Mouse (Mus musculus): ENCODE measurements around the gene Rab3d. TPM values are rescaled to one million over a fixed set of nuclear protein-coding genes. Genes with fewer than 3 reads are reported as not detected.
"Not testable (repeated sequence)": the region's sequence is repeated elsewhere in the genome, so short reads cannot be mapped to it uniquely, and the experiment has no call there.

Rab3d gene
- total and polyA plus RNA-seq, 2 experiments: 5.6 to 16.6 TPM

DNA sequence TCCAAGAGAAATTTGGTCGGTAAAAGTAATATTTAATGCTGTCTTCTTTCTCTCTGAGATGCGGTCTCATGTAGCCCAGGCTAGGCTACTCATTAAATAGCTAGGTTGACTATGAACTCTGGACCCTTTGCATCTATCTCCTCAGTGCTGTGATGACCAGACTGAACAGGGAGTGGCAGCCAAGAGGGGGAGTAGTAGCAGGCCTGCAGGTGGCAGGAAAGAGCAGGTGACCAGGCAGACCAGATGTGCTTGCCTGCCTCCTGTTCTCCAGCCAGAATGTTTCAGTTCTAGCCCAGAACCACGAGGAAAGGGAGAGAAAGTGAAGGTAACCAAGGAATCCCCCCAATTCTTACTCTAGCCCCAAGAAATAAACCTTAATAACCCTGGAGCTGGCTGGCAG is 28.8 kb downstream of the Rab3d start:
- TF ChIP-seq POLR2A (IDR thresholded peaks at IDR 0.05; ENCODE audit: extremely low read depth, insufficient read depth, low read length): no peak
- peak; percentile 76 for TF ChIP-seq CTCF (IDR thresholded peaks at IDR 0.05; ENCODE audit: low read depth, low read length)
- no peaks in the 10 kb centered on the region for H3K79me2 ChIP-seq (ENCODE audit: control insufficient read depth, insufficient read depth, low read length)
- H3K4me1 ChIP-seq (ENCODE audit: control insufficient read depth, insufficient read depth, low read length): no peaks in the 10 kb centered on the region
- no peak overlapping the region for H3K4me3 ChIP-seq (ENCODE audit: insufficient read depth, low read depth, low read length)
- WGBS: 51% methylated on average over 3 of the region's 3 CpGs
- H3K27ac ChIP-seq (replicated peaks; ENCODE audit: insufficient read depth, low read depth, low read length): no peak overlapping the region
- no peaks in the 10 kb centered on the region; the same call in 1 of the 2 replicates for H3K27me3 ChIP-seq (ENCODE audit: control insufficient read depth, insufficient read depth, low read length)
- no peaks in the 10 kb centered on the region for H3K36me3 ChIP-seq (ENCODE audit: control insufficient read depth, insufficient read depth, low read length)
- H3K9ac ChIP-seq (ENCODE audit: low read depth, low read length): no peak overlapping the region
- DNase-seq (ENCODE audit: extremely low read depth, low read depth, low spot score): peak; percentile 33

- 71% methylated on average over 3 of the region's 3 CpGs for WGBS
- no peaks in the 10 kb centered on the region for H3K79me2 ChIP-seq (ENCODE audit: control insufficient read depth, insufficient read depth, low read length)
- H3K4me3 ChIP-seq (ENCODE audit: insufficient read depth, low read depth, low read length): no peak overlapping the region
- H3K4me1 ChIP-seq (ENCODE audit: control insufficient read depth, insufficient read depth, low read length): no peaks in the 10 kb centered on the region
- no peak for DNase-seq (ENCODE audit: extremely low read depth, low read depth, low spot score)
- H3K27ac ChIP-seq (replicated peaks; ENCODE audit: insufficient read depth, low read depth, low read length): no peak overlapping the region
- H3K9ac ChIP-seq (ENCODE audit: low read depth, low read length): no peak overlapping the region
- no peaks in the 10 kb centered on the region for H3K36me3 ChIP-seq (ENCODE audit: control insufficient read depth, insufficient read depth, low read length)
- TF ChIP-seq POLR2A (IDR thresholded peaks at IDR 0.05; ENCODE audit: extremely low read depth, insufficient read depth, low read length) (no peak), CTCF (IDR thresholded peaks at IDR 0.05; ENCODE audit: low read depth, low read length) (peak; percentile 22; the same call in 1 of the 2 replicates)
- H3K27me3 ChIP-seq (ENCODE audit: control insufficient read depth, insufficient read depth, low read length): no peaks in the 10 kb centered on the region
Observed at GRCm38 (mm10) chr9:21876601-21877000, 41.4 kb downstream of the Rab3d start.

DNA sequence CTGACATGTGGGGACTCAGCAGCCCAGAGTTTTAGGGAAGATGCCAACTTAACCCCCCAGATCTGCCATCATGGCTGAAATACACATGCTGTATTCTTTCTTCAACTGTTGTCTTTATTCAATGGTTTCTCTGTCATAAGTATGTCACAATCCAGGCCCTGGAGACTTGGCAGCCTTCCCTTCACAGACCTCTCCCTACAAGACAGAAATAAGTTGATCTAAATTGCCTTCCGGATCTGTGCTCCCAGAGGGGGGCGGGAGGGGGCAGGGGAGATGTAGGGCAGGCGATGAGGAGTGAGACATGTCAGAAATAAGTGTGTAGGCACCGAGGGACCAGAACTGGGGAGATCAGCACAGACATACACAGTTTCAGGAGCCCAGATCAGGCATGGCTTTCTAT is 45.8 kb downstream of the Rab3d start:
- DNase-seq (ENCODE audit: extremely low read depth, low read depth, low spot score): no peak
- no peak for TF ChIP-seq POLR2A (IDR thresholded peaks at IDR 0.05; ENCODE audit: extremely low read depth, insufficient read depth, low read length)
- H3K4me3 ChIP-seq (ENCODE audit: insufficient read depth, low read depth, low read length): no peak overlapping the region
- no peaks in the 10 kb centered on the region for H3K4me1 ChIP-seq (ENCODE audit: control insufficient read depth, insufficient read depth, low read length)
- no peak overlapping the region for H3K9ac ChIP-seq (ENCODE audit: low read depth, low read length)
- no peaks in the 10 kb centered on the region for H3K36me3 ChIP-seq (ENCODE audit: control insufficient read depth, insufficient read depth, low read length)
- H3K79me2 ChIP-seq (ENCODE audit: control insufficient read depth, insufficient read depth, low read length): no peaks in the 10 kb centered on the region
- 66% methylated on average over 4 of the region's 4 CpGs for WGBS
- H3K27me3 ChIP-seq (ENCODE audit: control insufficient read depth, insufficient read depth, low read length): no peaks in the 10 kb centered on the region
- H3K27ac ChIP-seq (replicated peaks; ENCODE audit: insufficient read depth, low read depth, low read length): no peak overlapping the region

DNA sequence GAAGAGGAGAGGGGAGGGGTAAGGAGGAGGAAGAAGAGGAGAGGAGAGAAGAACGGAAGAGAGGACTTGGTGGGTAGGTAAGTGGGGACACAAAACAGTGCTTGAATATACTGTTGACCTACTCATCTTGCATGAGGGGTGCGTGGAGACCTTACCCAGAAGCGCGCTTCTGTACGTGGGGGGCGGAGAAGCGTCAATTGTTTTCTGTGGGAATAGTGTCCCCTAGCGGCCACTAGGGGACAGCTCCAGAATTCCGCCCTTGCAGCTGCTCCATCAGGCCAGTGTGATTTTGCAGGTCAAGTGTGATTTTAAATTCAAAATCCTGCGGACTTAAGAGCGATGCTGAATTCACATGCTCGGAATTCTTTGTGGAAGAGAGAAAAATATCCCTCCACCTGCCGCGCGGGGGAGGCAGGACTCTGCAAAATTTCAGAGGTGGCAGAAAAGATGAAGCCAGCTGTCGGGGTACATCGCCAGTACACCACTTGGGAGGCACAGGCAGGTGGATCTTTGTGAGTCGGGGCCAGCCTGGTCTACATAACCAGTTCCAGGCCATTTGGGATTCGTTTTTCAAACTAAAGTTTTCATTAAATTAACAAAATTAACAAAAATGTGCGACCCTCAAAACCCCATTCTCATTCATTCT is 47.0 kb downstream of the Rab3d start:
- no peak overlapping the region for H3K9ac ChIP-seq (ENCODE audit: low read depth, low read length)
- WGBS: 21% methylated on average over 20 of the region's 20 CpGs
- H3K4me3 ChIP-seq (ENCODE audit: insufficient read depth, low read depth, low read length): no peak overlapping the region

GRCm38 (mm10) chr9:21869290-21869689 is 48.7 kb downstream of the Rab3d start:
- 58% methylated on average over 7 of the region's 7 CpGs for WGBS
- not testable (repeated sequence) for H3K9ac ChIP-seq (ENCODE audit: low read depth, low read length); H3K4me3 ChIP-seq (ENCODE audit: insufficient read depth, low read depth, low read length); H3K36me3 ChIP-seq (ENCODE audit: control insufficient read depth, insufficient read depth, low read length); H3K27me3 ChIP-seq (ENCODE audit: control insufficient read depth, insufficient read depth, low read length); H3K4me1 ChIP-seq (ENCODE audit: control insufficient read depth, insufficient read depth, low read length); H3K27ac ChIP-seq (replicated peaks; ENCODE audit: insufficient read depth, low read depth, low read length); H3K79me2 ChIP-seq (ENCODE audit: control insufficient read depth, insufficient read depth, low read length)
- DNase-seq (ENCODE audit: extremely low read depth, low read depth, low spot score): peak; percentile 23
- peak; percentile 44; the same call in 1 of the 2 replicates for TF ChIP-seq CTCF (IDR thresholded peaks at IDR 0.05; ENCODE audit: low read depth, low read length)

More for the DNA sequence above, 47.0 kb downstream of the Rab3d start:
- Histone ChIP-seq H3K36me3 (ENCODE audit: control insufficient read depth, insufficient read depth, low read length) (no peaks in the 10 kb centered on the region), H3K4me1 (ENCODE audit: control insufficient read depth, insufficient read depth, low read length) (no peaks in the 10 kb centered on the region), H3K27ac (replicated peaks; ENCODE audit: insufficient read depth, low read depth, low read length) (no peak overlapping the region), H3K79me2 (ENCODE audit: control insufficient read depth, insufficient read depth, low read length) (no peaks in the 10 kb centered on the region), H3K27me3 (ENCODE audit: control insufficient read depth, insufficient read depth, low read length) (no peaks in the 10 kb centered on the region)
- TF ChIP-seq CTCF (IDR thresholded peaks at IDR 0.05; ENCODE audit: low read depth, low read length) (peak; percentile 94), POLR2A (IDR thresholded peaks at IDR 0.05; ENCODE audit: extremely low read depth, insufficient read depth, low read length) (no peak)
- DNase-seq (ENCODE audit: extremely low read depth, low read depth, low spot score): peak; percentile 27

DNA sequence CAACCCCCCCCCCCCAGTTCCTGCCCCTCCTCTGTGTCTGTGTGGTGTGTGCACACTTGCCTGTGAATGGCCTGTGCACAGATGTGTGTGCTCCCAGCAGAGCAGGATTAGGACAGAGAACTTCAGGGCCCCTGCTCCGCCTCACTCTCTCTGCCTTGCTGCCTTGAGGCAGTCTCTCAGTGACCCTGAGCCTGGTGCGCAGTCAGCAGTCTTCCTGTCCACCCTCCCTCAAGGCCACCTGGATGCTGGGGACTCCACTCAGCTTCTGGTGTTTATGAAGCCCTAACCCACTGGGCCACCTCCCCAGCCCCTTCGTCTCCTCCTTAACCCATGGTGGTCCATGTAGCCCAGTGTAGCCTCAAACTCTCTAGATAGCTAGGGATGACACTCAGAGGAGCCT is 50.3 kb downstream of the Rab3d start:
- DNase-seq (ENCODE audit: extremely low read depth, low read depth, low spot score): no peak
- Histone ChIP-seq H3K4me3 (ENCODE audit: insufficient read depth, low read depth, low read length) (no peak overlapping the region), H3K4me1 (ENCODE audit: control insufficient read depth, insufficient read depth, low read length) (0 out of 2 replicates have a peak, but pooled peaks cover 2% of the 10 kb centered on the region), H3K9ac (ENCODE audit: low read depth, low read length) (no peak overlapping the region), H3K27me3 (ENCODE audit: control insufficient read depth, insufficient read depth, low read length) (no peaks in the 10 kb centered on the region), H3K27ac (replicated peaks; ENCODE audit: insufficient read depth, low read depth, low read length) (no peak overlapping the region), H3K36me3 (ENCODE audit: control insufficient read depth, insufficient read depth, low read length) (no peaks in the 10 kb centered on the region), H3K79me2 (ENCODE audit: control insufficient read depth, insufficient read depth, low read length) (no peaks in the 10 kb centered on the region)
- TF ChIP-seq POLR2A (IDR thresholded peaks at IDR 0.05; ENCODE audit: extremely low read depth, insufficient read depth, low read length) (no peak), CTCF (IDR thresholded peaks at IDR 0.05; ENCODE audit: low read depth, low read length) (no peak)
- 100% methylated on average over 3 of the region's 3 CpGs for WGBS

Measured in liver, adult 2 months (tissue).